Mouse (Mus musculus) forebrain, embryonic 13.5 days (tissue): ENCODE measurements around the gene Slc35e3. TPM values are rescaled to one million over a fixed set of nuclear protein-coding genes. Genes with fewer than 3 reads are reported as not detected.

Experiments
- ATAC-seq: fragments of 200-750 bp; cut with Nextera tagmentation; 2 replicates; pipeline ENCODE4 v1.8.0; 2017
- H3K27ac ChIP-seq: fragments of 300-500 bp; sonication (generic); 2 replicates; pipeline ENCODE4 v1.5.1; 2015; ENCODE audit warnings: inconsistent platforms, mild to moderate bottlenecking, moderate library complexity
- H3K27me3 ChIP-seq: fragments of 300-500 bp; sonication (generic); 2 replicates; pipeline ENCODE4 v1.6.1; 2015; ENCODE audit warnings: mild to moderate bottlenecking, inconsistent platforms
- H3K36me3 ChIP-seq: fragments of 300-500 bp; sonication (generic); 2 replicates; pipeline ENCODE4 v1.6.1; 2015; ENCODE audit warnings: mild to moderate bottlenecking, inconsistent platforms; ENCODE audit not compliant: poor library complexity, severe bottlenecking
- H3K4me1 ChIP-seq: fragments of 300-500 bp; sonication (generic); 2 replicates; pipeline ENCODE4 v1.6.1; 2015; ENCODE audit warnings: inconsistent platforms
- H3K4me2 ChIP-seq: fragments of 300-500 bp; sonication (generic); 2 replicates; pipeline ENCODE4 v1.6.1; 2015; ENCODE audit warnings: inconsistent platforms, mild to moderate bottlenecking, moderate library complexity
- H3K4me3 ChIP-seq: fragments of 300-500 bp; sonication (generic); 2 replicates; pipeline ENCODE4 v1.5.1; 2015; ENCODE audit warnings: mild to moderate bottlenecking, inconsistent platforms
- H3K9ac ChIP-seq: fragments of 300-500 bp; sonication (generic); 2 replicates; pipeline ENCODE4 v1.6.1; 2015; ENCODE audit warnings: mild to moderate bottlenecking, inconsistent platforms
- H3K9me3 ChIP-seq: fragments of 300-500 bp; sonication (generic); replicated peaks from 2 replicates; pipeline ENCODE4 v1.6.1; 2016; ENCODE audit warnings: inconsistent platforms
- whole genome bisulfite sequencing: fragments of 180-500 bp; shearing (Covaris S2); methylation state at CpG from one replicate; pipeline ENCODE4 v1.1.7; 2015; 5-methylcytosine and 5-hydroxymethylcytosine counted together
- polyA plus RNA-seq: library from polyadenylated mRNA; unstranded; fragments of >200 nt; fragmentation: Nextera tagmentation; extraction: Ambion mirVana; gene quantifications from 2 replicates; pipeline ENCODE4 v1.2.1, GENCODE M21; 2015

Slc35e3 gene
- polyA plus RNA-seq, 1 experiment from 2014 or later, result 25.5 TPM

DNA sequence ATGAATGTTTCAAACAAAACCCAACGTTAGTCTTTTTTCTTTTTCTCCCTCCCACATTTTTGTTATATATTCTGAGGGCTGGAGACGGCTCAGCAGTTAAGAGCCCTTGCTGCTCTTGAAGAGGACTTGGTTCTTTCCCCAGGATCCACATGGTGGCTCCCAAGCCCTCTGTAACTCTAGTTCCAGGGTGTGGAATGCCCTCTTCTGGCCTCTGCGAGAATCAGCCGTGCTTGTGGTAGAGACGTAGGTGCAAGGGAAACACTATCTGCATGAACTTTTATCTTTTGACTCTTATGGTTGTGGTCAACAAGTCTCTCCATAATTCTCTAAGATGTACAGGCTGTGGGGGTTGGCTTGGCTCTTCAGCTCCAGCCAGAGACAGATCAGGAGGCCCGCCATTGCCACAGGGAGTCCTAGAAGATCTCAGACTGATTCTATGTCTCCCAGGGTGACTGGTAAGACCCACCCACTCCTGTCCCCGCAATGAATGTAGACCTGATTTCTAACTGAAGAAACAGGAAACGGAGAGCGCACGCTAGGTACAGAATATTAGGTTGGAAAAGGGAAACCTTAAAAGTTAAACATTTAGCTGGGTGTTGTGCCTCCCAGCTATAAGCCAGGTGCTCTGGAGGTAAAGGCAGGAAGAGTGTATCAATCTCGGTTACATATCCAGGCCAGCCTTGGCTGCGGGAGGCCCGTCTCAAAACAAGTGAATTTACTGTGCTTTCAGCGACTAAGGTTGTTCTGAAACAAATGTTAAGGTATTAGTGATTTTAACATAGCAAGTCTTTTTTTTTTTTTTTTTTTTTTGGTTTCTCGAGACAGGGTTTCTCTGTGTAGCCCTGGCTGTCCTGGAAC is 14.7 kb downstream of the Slc35e3 start:
- H3K27me3 ChIP-seq, result no peaks in the 10 kb centered on the region
- H3K27ac ChIP-seq, result no peak overlapping the region
- H3K4me3 ChIP-seq, result no peak overlapping the region
- H3K9ac ChIP-seq, result no peak overlapping the region
- ATAC-seq, result no peak
- peaks cover 17% of the 10 kb centered on the region for H3K36me3 ChIP-seq
- no peaks in the 10 kb centered on the region for H3K4me1 ChIP-seq
- no peaks in the 10 kb centered on the region for H3K9me3 ChIP-seq
- 63% methylated on average over 15 of the region's 15 CpGs for WGBS
- no peak overlapping the region for H3K4me2 ChIP-seq

DNA sequence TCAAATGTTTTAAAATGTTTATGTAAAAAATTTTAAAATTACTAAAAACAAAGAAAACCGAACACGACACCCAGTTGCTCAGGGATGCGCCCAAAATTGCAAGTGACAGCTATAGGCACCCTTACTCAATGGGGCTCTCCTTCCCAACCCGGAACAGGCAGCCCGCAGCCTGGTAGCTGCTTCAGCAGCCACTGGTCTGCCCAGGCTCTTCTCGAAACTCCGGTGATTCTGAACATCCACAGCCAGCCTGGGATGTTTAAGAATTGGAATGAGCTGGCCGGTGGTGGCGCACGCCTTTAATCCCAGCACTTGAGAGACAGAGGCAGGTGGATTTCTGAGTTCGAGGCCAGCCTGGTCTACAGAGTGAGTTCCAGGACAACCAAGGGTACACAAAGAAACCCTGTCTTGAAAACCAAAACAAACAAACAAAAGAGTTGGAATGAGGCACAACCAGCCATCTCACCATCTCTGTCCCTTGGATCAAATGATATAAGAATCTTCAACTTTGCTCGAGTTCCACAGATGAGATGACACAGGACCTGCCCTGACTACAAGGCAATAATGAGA is 15.4 kb downstream of the Slc35e3 start:
- WGBS, result 93% methylated on average over 12 of the region's 12 CpGs
- no peaks in the 10 kb centered on the region for H3K27me3 ChIP-seq
- no peak overlapping the region for H3K27ac ChIP-seq
- H3K4me1 ChIP-seq, result no peaks in the 10 kb centered on the region
- no peak for ATAC-seq
- H3K4me3 ChIP-seq, result no peak overlapping the region
- no peak overlapping the region for H3K9ac ChIP-seq
- peaks cover 12% of the 10 kb centered on the region; the same call in 1 of the 2 replicates for H3K36me3 ChIP-seq
- no peaks in the 10 kb centered on the region for H3K9me3 ChIP-seq
- no peak overlapping the region for H3K4me2 ChIP-seq

DNA sequence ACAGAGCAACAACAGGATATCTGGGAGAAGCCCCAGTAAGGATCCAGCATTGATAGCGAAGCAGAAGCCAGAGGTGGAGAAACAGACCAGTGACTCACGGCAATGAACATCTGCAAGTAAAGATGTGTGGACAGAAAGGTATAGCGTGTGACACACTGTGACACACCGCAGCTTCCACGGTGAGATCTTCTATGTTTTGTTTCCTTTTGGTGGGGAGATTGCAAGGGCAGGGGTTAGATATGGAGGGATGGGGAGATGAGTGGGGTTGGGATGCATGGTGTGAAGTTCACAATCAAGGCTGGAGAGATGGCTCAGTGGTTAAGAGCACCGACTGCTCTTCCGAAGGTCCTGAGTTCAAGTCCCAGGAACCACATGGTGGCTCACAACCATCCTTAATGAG is 16.0 kb downstream of the Slc35e3 start:
- H3K27me3 ChIP-seq, result no peaks in the 10 kb centered on the region
- H3K9me3 ChIP-seq, result no peaks in the 10 kb centered on the region
- H3K9ac ChIP-seq, result no peak overlapping the region
- no peaks in the 10 kb centered on the region for H3K4me1 ChIP-seq
- peaks cover 8% of the 10 kb centered on the region; the same call in 1 of the 2 replicates for H3K36me3 ChIP-seq
- WGBS, result 96% methylated on average over 7 of the region's 7 CpGs
- H3K4me3 ChIP-seq, result no peak overlapping the region
- H3K27ac ChIP-seq, result no peak overlapping the region
- no peak for ATAC-seq
- no peak overlapping the region for H3K4me2 ChIP-seq

DNA sequence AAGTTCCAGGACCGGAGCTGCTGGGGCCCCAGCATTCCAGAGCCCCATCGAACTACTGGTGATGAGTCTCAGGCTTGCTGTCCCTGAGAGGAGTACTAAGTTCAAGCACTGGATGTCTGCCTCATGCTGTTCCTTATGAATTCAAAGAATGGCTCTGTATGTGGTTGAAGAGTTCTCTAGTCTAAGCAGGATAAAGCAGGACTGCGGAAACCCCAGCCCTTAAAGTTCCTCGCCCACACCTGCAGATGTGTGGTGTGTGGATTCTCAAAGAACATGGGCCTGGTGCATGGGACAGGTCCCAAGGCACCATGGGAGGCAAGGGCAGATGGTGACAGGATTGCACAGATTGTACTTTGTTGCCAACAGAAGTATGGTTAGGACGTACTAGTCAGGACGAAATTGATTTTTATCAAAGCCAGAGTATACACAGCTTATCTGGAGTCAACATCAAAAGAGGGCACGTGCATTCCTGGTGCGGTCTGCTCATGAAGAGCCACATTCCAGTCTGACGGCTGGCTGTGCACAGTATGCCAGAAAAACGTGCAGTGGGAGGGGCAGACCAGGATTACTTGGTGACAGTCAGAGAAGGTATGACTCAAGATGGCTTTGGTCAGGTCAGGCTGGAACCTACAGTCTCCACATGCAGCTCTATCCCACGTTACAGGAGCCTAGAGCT is 16.9 kb downstream of the Slc35e3 start:
- no peaks in the 10 kb centered on the region for H3K27me3 ChIP-seq
- H3K9ac ChIP-seq, result no peak overlapping the region
- H3K27ac ChIP-seq, result no peak overlapping the region
- no peaks in the 10 kb centered on the region for H3K4me1 ChIP-seq
- WGBS, result 79% methylated on average over 11 of the region's 11 CpGs
- no peaks in the 10 kb centered on the region for H3K9me3 ChIP-seq
- no peak for ATAC-seq
- H3K4me2 ChIP-seq, result no peak overlapping the region
- no peak overlapping the region for H3K4me3 ChIP-seq
- peaks cover 8% of the 10 kb centered on the region; the same call in 1 of the 2 replicates for H3K36me3 ChIP-seq

DNA sequence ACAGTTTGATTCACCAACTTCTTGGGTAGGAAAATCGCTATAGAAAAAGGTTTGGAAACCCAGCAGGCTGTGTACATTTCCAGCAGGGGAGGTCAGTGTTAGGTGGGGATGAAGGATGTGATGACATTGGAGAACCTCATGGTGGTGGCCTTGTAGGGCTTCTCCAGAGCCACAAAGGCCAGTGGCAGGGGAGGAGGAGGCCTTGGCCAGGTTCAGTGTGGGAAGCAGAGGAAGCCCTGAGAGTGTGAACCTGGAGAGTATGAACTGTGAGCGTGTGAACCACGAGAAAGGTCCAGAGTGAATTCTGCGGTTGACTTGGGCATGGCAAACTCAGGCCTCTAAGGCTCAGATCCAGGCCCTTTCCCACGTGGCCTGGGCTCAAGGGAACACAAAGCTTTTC is 17.6 kb downstream of the Slc35e3 start:
- H3K27me3 ChIP-seq, result no peaks in the 10 kb centered on the region
- H3K27ac ChIP-seq, result no peak overlapping the region
- WGBS, result 89% methylated on average over 5 of the region's 5 CpGs
- peaks cover 8% of the 10 kb centered on the region; the same call in 1 of the 2 replicates for H3K36me3 ChIP-seq
- no peak overlapping the region for H3K4me2 ChIP-seq
- H3K4me3 ChIP-seq, result no peak overlapping the region
- H3K9ac ChIP-seq, result no peak overlapping the region
- no peaks in the 10 kb centered on the region for H3K9me3 ChIP-seq
- H3K4me1 ChIP-seq, result no peaks in the 10 kb centered on the region
- ATAC-seq, result no peak

DNA sequence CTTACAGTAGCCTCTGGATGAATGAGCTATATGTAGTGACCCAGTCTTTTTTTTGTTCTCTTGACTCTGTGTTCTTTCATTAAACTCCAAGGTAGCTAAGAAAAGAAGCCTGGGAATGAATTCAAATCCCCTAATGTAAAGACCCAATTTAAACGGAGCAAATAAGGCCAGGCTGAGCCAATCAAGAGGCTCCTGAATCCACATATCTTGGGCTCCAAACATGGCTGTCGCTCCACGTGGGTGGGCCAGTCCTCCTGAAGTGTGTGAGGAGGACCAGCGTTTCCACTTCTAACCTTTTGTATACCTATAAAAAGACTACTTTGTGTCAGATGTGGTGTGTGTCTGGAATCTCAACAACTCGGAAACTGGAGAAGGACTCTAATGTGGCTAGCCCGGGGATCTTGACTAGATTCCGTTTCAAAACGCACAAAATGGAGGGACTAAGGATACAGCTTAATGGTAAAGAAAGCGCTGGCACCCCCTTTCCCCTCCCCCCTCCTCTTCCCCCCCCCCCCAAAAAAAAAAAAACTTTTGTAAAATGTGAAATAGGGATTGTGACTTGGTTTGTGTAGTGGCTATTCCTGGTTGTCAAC is 18.6 kb downstream of the Slc35e3 start:
- Histone ChIP-seq H3K4me3 (no peak overlapping the region), H3K4me1 (no peaks in the 10 kb centered on the region), H3K9me3 (no peaks in the 10 kb centered on the region), H3K4me2 (no peak overlapping the region), H3K36me3 (peaks cover 2% of the 10 kb centered on the region; the same call in 1 of the 2 replicates), H3K9ac (no peak overlapping the region), H3K27ac (no peak overlapping the region), H3K27me3 (no peaks in the 10 kb centered on the region)
- no peak for ATAC-seq
- 76% methylated on average over 9 of the region's 9 CpGs for WGBS

DNA sequence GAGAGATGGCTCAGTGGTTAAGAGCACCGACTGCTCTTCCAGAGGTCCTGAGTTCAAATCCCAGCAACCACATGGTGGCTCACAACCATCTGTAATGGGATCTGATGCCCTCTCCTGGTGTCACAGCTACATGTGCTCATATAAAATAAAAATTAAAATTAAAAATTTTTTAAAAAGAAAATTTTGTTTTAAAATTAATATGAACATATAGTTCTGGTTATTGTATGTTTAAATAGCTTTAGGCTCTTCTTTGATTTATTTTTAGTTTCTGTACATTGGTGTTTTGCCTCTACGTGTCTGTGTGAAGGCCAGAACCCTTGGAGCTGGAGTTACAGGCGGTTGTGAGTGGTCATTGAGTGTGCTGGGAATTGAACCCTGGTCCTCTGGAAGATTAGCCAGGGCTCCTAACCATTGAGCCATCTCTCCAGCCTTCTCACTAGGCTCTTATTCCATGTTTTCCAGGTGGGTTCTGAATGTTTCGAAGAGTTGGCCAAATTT is 19.2 kb downstream of the Slc35e3 start:
- H3K4me3 ChIP-seq, result no peak overlapping the region
- no peaks in the 10 kb centered on the region for H3K9me3 ChIP-seq
- no peaks in the 10 kb centered on the region for H3K27me3 ChIP-seq
- ATAC-seq, result no peak
- no peak overlapping the region for H3K27ac ChIP-seq
- H3K4me1 ChIP-seq, result no peaks in the 10 kb centered on the region
- no peak overlapping the region for H3K9ac ChIP-seq
- no peak overlapping the region for H3K4me2 ChIP-seq
- no peaks in the 10 kb centered on the region for H3K36me3 ChIP-seq
- WGBS, result 95% methylated on average over 4 of the region's 4 CpGs

DNA sequence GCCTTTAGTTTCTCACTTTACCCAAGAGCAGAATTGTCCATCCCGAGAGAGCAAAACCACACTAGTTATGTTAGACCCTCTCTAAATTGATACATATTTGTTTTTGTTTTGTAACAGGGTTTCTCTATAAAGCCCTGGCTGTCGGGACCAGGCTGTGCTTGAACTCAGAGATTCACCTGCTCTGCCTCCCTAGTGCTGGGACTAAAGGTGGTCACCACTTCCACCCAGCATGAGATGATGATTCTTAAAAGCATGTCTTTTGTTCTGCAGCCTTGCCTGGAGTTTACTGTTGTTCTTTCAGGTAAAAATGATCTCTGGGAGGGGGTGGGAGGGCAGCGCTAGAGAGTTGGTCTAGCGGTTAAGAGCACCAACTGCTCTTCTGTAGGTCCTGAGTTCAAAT is 19.8 kb downstream of the Slc35e3 start:
- no peak for ATAC-seq
- H3K9ac ChIP-seq, result no peak overlapping the region
- no peak overlapping the region for H3K4me2 ChIP-seq
- H3K9me3 ChIP-seq, result no peaks in the 10 kb centered on the region
- H3K36me3 ChIP-seq, result no peaks in the 10 kb centered on the region
- no peaks in the 10 kb centered on the region for H3K4me1 ChIP-seq
- 94% methylated on average over 4 of the region's 4 CpGs for WGBS
- H3K27ac ChIP-seq, result no peak overlapping the region
- no peak overlapping the region for H3K4me3 ChIP-seq
- no peaks in the 10 kb centered on the region for H3K27me3 ChIP-seq

DNA sequence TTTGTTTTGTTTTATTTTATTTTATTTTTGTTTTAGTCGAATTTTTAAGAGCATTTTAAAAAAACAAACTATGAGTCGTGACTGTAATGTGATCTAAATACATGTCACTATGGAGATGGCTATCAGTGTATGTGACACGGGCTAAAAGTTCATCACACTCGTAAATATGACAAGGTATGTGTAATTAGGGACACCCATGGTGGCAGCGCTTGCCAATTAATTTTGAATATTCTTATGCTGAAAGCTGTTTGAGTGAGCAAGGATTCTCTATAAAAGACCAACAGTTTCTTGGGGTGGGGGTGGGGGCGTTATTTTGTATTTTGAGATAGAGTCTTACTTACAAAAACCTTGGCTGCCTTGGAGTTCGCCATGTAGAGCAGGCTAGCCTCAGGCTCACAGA is 20.5 kb downstream of the Slc35e3 start:
- no peak for ATAC-seq
- H3K36me3 ChIP-seq, result no peaks in the 10 kb centered on the region
- H3K4me3 ChIP-seq, result no peak overlapping the region
- no peak overlapping the region for H3K9ac ChIP-seq
- no peaks in the 10 kb centered on the region for H3K4me1 ChIP-seq
- H3K4me2 ChIP-seq, result no peak overlapping the region
- H3K27ac ChIP-seq, result no peak overlapping the region
- H3K9me3 ChIP-seq, result no peaks in the 10 kb centered on the region
- H3K27me3 ChIP-seq, result no peaks in the 10 kb centered on the region
- 74% methylated on average over 7 of the region's 7 CpGs for WGBS

DNA sequence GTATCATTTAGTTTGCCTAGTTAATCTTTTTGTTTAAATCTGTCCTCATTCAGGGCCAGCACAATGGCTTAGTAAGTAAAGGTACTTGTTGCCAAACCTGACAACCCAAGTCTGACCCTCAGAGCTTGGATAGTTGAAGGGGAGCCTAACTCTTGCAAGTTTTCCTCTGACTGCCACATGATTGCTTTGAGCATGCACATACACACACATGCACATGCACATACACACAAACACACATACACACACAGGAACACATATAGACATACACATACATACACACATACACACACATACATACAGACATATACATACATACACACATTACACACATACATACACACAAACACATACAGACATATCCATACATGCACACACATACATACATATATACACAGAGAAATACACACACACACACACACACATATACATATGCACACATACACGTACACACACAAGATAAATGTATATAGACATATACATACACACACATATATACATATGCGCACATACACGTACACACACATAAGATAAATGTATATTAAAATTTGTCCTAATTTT is 21.3 kb downstream of the Slc35e3 start:
- H3K9me3 ChIP-seq, result no peaks in the 10 kb centered on the region
- H3K36me3 ChIP-seq, result no peaks in the 10 kb centered on the region
- H3K9ac ChIP-seq, result no peak overlapping the region
- H3K4me3 ChIP-seq, result no peak overlapping the region
- 91% methylated on average over 3 of the region's 3 CpGs for WGBS
- no peaks in the 10 kb centered on the region for H3K27me3 ChIP-seq
- H3K4me2 ChIP-seq, result no peak overlapping the region
- no peaks in the 10 kb centered on the region for H3K4me1 ChIP-seq
- no peak overlapping the region for H3K27ac ChIP-seq
- ATAC-seq, result no peak

DNA sequence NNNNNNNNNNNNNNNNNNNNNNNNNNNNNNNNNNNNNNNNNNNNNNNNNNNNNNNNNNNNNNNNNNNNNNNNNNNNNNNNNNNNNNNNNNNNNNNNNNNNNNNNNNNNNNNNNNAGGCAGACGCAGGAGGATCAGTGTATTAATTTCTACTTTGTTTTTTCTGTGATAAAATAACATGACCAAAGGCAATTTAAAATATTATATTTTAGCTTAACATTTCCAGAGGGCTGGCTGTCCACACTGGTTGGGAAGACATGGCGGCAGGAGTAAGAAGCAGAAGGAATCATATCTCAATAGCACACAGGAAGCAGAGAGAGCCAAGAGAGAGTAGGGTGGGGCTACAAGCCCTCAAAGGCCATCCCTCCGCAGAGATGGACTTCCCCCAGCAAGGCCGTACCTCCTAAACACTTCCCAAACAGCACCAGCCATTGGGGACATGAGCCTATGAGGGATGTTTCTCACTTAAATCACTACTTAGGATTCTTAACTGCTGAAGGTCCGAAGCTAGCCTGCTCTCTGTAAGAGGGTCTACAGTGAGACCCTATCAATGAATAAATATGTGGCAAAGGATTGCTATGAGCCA is 21.9 kb downstream of the Slc35e3 start:
- Histone ChIP-seq H3K27ac (no peak overlapping the region), H3K27me3 (no peaks in the 10 kb centered on the region), H3K4me2 (no peak overlapping the region), H3K9me3 (no peaks in the 10 kb centered on the region), H3K36me3 (no peaks in the 10 kb centered on the region), H3K4me1 (no peaks in the 10 kb centered on the region), H3K4me3 (no peak overlapping the region), H3K9ac (no peak overlapping the region)
- no peak for ATAC-seq
- WGBS, result 84% methylated on average over 5 of the region's 5 CpGs
